In the genomic region with DNA sequence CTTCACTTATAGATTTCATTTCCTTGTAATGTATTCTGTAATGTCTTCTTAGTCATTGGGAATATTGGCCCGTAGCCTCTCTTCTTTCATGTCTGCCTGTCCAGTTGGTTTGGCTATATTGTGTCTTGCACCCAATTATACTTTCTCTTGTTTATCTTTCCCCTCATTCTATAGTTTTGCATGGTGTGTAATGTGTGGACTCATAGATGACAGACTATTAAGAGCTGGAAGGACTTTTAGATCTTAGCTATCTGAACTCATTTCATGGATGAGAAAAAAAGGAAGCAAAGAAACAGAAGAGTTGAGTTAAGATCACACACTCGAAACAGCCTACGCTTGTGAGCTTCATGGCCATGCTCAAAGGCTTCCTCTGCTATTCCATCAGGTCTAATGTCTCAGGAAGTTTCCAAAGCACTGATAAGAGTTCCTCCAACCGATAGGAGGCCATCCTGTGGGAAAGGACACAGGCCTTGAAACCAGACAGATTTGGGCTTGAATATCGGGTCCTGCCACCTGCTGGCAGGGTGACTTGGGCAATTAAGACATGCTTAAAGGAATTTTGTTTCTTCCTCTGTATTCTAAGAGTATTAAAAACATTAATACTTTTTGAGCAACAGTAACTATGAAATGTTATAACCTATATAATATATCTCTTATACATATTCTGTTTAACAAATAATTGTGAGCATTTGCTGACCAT, we compare ENCODE assay signal across 18 mouse cellular contexts.
DNase-seq lines count a peak whose midpoint lies in the region; ATAC-seq and TF ChIP-seq lines count a peak whose summit lies in the region.
"Had no signal": no experiment of that assay in that cellular context is flagged by ENCODE, and none has a peak within 500 bp of the region (broad histone marks: within the 10 kb centered on the region; RNA-seq: fewer than 3 reads in every experiment).

No protein-coding gene starts in this region.

- H3K9ac ChIP-seq in heart, adult 2 months (ENCODE audit: low read depth, low read length) = no peak overlapping the region
- no peak overlapping the region for H3K9ac ChIP-seq in liver, postnatal 0 days (replicated peaks)
- no peak overlapping the region for H3K9ac ChIP-seq in liver, embryonic 11.5 days (ENCODE audit: low read depth, low read length)
- no peak overlapping the region for H3K9ac ChIP-seq in embryonic facial prominence, embryonic 15.5 days
- no peak overlapping the region for H3K9ac ChIP-seq in stomach, embryonic 16.5 days (ENCODE audit: low read length)
- H3K9ac ChIP-seq: hindbrain, embryonic 13.5 days; midbrain, embryonic 12.5 days had no signal

- peaks cover 4% of the 10 kb centered on the region for H3K4me1 ChIP-seq in heart, adult 2 months (ENCODE audit: control insufficient read depth, insufficient read depth, low read length)
- H3K4me1 ChIP-seq in liver, postnatal 0 days (ENCODE audit: insufficient read depth) = no peaks in the 10 kb centered on the region
- H3K4me1 ChIP-seq in liver, embryonic 11.5 days (replicated peaks; ENCODE audit: control insufficient read depth, insufficient read depth, low read length) = no peaks in the 10 kb centered on the region
- peaks cover 27% of the 10 kb centered on the region for H3K4me1 ChIP-seq in embryonic facial prominence, embryonic 15.5 days
- H3K4me1 ChIP-seq in stomach, embryonic 16.5 days (ENCODE audit: control insufficient read depth, insufficient read depth, low read length) = peaks cover 17% of the 10 kb centered on the region
- peaks cover 7% of the 10 kb centered on the region for H3K4me1 ChIP-seq in heart, embryonic 10.5 days

- no peaks in the 10 kb centered on the region for H3K36me3 ChIP-seq in heart, adult 2 months (ENCODE audit: control insufficient read depth, insufficient read depth, low read length)
- no peaks in the 10 kb centered on the region for H3K36me3 ChIP-seq in liver, postnatal 0 days (replicated peaks; ENCODE audit: insufficient read depth, low read length)
- no peaks in the 10 kb centered on the region for H3K36me3 ChIP-seq in liver, embryonic 11.5 days (ENCODE audit: control insufficient read depth, insufficient read depth, low read length)
- H3K36me3 ChIP-seq in embryonic facial prominence, embryonic 15.5 days = no peaks in the 10 kb centered on the region
- H3K36me3 ChIP-seq in stomach, embryonic 16.5 days (ENCODE audit: control insufficient read depth, insufficient read depth, low read length) = no peaks in the 10 kb centered on the region
- no peaks in the 10 kb centered on the region for H3K36me3 ChIP-seq in heart, embryonic 10.5 days
- H3K36me3 ChIP-seq: hindbrain, embryonic 13.5 days; midbrain, embryonic 12.5 days had no signal

- WGBS in heart, adult 2 months = 64% methylated on average over 5 of the region's 5 CpGs
- 69% methylated on average over 5 of the region's 5 CpGs for WGBS in liver, postnatal 0 days (ENCODE audit: insufficient replicate concordance)
- WGBS in liver, embryonic 11.5 days = 67% methylated on average over 5 of the region's 5 CpGs
- WGBS in embryonic facial prominence, embryonic 15.5 days = 82% methylated on average over 5 of the region's 5 CpGs
- 86% methylated on average over 5 of the region's 5 CpGs for WGBS in stomach, embryonic 16.5 days
- WGBS in heart, embryonic 10.5 days = 67% methylated on average over 5 of the region's 5 CpGs

- DNase-seq in heart, adult 2 months = no peak
- DNase-seq in heart, adult 9 months (ENCODE audit: low spot score in 2 of 2) = no peak
- DNase-seq in liver, postnatal 0 days = no peak
- no peak for DNase-seq in liver, embryonic 11.5 days (ENCODE audit: low spot score)
- no peak for DNase-seq in retina, embryonic 14.5 days (ENCODE audit: low spot score)
- no peak for DNase-seq in heart, embryonic 10.5 days (ENCODE audit: low spot score)
- DNase-seq: B cell, adult 2 months; cerebellum, adult 11 months; cerebellum, postnatal 36 days; gastrocnemius, postnatal 14 days; kidney, postnatal 14 days; thymus, postnatal 25 days had no signal

- H3K79me2 ChIP-seq in heart, adult 2 months (replicated peaks; ENCODE audit: control insufficient read depth, insufficient read depth, low read length) = no peaks in the 10 kb centered on the region

- peak; percentile 32 for TF ChIP-seq CTCF in heart, adult 2 months (IDR thresholded peaks at IDR 0.05)
- TF ChIP-seq CTCF in liver, postnatal 0 days (IDR thresholded peaks at IDR 0.05; ENCODE audit: low read depth) = peak; percentile 28

- intact Hi-C loops in heart, adult 2 months (cut with DNase I) = no loop called here

- H3K9me3 ChIP-seq in liver, postnatal 0 days (ENCODE audit: low read length) = no peaks in the 10 kb centered on the region
- no peaks in the 10 kb centered on the region for H3K9me3 ChIP-seq in liver, embryonic 11.5 days (ENCODE audit: control insufficient read depth, low read length)
- H3K9me3 ChIP-seq in embryonic facial prominence, embryonic 15.5 days (replicated peaks) = no peaks in the 10 kb centered on the region
- no peaks in the 10 kb centered on the region for H3K9me3 ChIP-seq in stomach, embryonic 16.5 days (replicated peaks; ENCODE audit: control insufficient read depth, low read length)
- no peaks in the 10 kb centered on the region for H3K9me3 ChIP-seq in heart, embryonic 10.5 days
- H3K9me3 ChIP-seq: hindbrain, embryonic 13.5 days; midbrain, embryonic 12.5 days had no signal

- TF ChIP-seq EP300 in heart, adult 2 months (IDR thresholded peaks at IDR 0.05; ENCODE audit: insufficient read depth, low read depth, low read length) = no peak
- TF ChIP-seq EP300 in liver, postnatal 0 days (IDR thresholded peaks at IDR 0.05; ENCODE audit: low read depth) = no peak

- no peak overlapping the region for H3K27ac ChIP-seq in heart, adult 2 months
- H3K27ac ChIP-seq in liver, postnatal 0 days (ENCODE audit: low read depth) = no peak overlapping the region
- H3K27ac ChIP-seq in liver, embryonic 11.5 days (ENCODE audit: low read depth, low read length) = no peak overlapping the region
- peak overlapping the region; percentile 96 for H3K27ac ChIP-seq in embryonic facial prominence, embryonic 15.5 days (replicated peaks)
- H3K27ac ChIP-seq in stomach, embryonic 16.5 days (ENCODE audit: low read length) = peak overlapping the region; percentile 64
- no peak overlapping the region for H3K27ac ChIP-seq in heart, embryonic 10.5 days
- H3K27ac ChIP-seq: hindbrain, embryonic 13.5 days; midbrain, embryonic 12.5 days had no signal

- no peak for ATAC-seq in liver, postnatal 0 days
- no peak for ATAC-seq in liver, embryonic 11.5 days (replicated peaks; ENCODE audit: low FRiP score)
- ATAC-seq in embryonic facial prominence, embryonic 15.5 days (ENCODE audit: insufficient number of reproducible peaks, low FRiP score, low TSS enrichment, low read depth) = no peak
- ATAC-seq in stomach, embryonic 16.5 days (ENCODE audit: insufficient read depth, low FRiP score) = no peak
- ATAC-seq: forebrain, embryonic 16.5 days had no signal

- no peak overlapping the region for H3K4me3 ChIP-seq in heart, adult 2 months
- no peak overlapping the region for H3K4me3 ChIP-seq in liver, postnatal 0 days (ENCODE audit: low read depth, low read length)
- no peak overlapping the region for H3K4me3 ChIP-seq in liver, embryonic 11.5 days (ENCODE audit: low read depth, low read length)
- no peak overlapping the region for H3K4me3 ChIP-seq in embryonic facial prominence, embryonic 15.5 days (replicated peaks)
- H3K4me3 ChIP-seq in stomach, embryonic 16.5 days (replicated peaks; ENCODE audit: low read length) = no peak overlapping the region
- no peak overlapping the region for H3K4me3 ChIP-seq in heart, embryonic 10.5 days
- H3K4me3 ChIP-seq: hindbrain, embryonic 13.5 days; midbrain, embryonic 12.5 days; myocyte had no signal

- H3K4me2 ChIP-seq in liver, postnatal 0 days (ENCODE audit: low read depth, low read length) = no peak overlapping the region
- H3K4me2 ChIP-seq in liver, embryonic 11.5 days = no peak overlapping the region
- no peak overlapping the region for H3K4me2 ChIP-seq in embryonic facial prominence, embryonic 15.5 days (replicated peaks)
- H3K4me2 ChIP-seq in stomach, embryonic 16.5 days (ENCODE audit: low read depth, low read length) = no peak overlapping the region
- H3K4me2 ChIP-seq: hindbrain, embryonic 13.5 days; midbrain, embryonic 12.5 days had no signal

- no peak for TF ChIP-seq POLR2A in heart, adult 2 months (IDR thresholded peaks at IDR 0.05; ENCODE audit: insufficient read depth, low read depth, low read length)

- no peaks in the 10 kb centered on the region for H3K27me3 ChIP-seq in heart, adult 2 months (ENCODE audit: control insufficient read depth, insufficient read depth, low read length)
- no peaks in the 10 kb centered on the region for H3K27me3 ChIP-seq in liver, postnatal 0 days (ENCODE audit: insufficient read depth, low read length)
- no peaks in the 10 kb centered on the region for H3K27me3 ChIP-seq in liver, embryonic 11.5 days (replicated peaks; ENCODE audit: control insufficient read depth, insufficient read depth, low read length)
- no peaks in the 10 kb centered on the region for H3K27me3 ChIP-seq in embryonic facial prominence, embryonic 15.5 days
- no peaks in the 10 kb centered on the region for H3K27me3 ChIP-seq in stomach, embryonic 16.5 days (ENCODE audit: control insufficient read depth, insufficient read depth, low read length)
- H3K27me3 ChIP-seq in heart, embryonic 10.5 days (ENCODE audit: insufficient read depth, poor library complexity, severe bottlenecking) = no peaks in the 10 kb centered on the region
- H3K27me3 ChIP-seq: hindbrain, embryonic 13.5 days; midbrain, embryonic 12.5 days had no signal

Comparison
In these comparisons a context has a peak if more than half of its experiments do, and no peak if none do; other contexts are left out.
1. H3K27ac ChIP-seq: peak in embryonic facial prominence, embryonic 15.5 days (single experiment) and stomach, embryonic 16.5 days (single experiment); none in heart, adult 2 months (single experiment), liver, postnatal 0 days (single experiment), liver, embryonic 11.5 days (single experiment) and heart, embryonic 10.5 days (single experiment).